Mouse (Mus musculus): ENCODE results near the gene Macc1. TPM values are rescaled to one million over a fixed set of nuclear protein-coding genes. Genes with fewer than 3 reads are reported as not detected.

Macc1 gene
- polyA plus RNA-seq, 1 experiment from 2014 or later = 0.05 TPM

- WGBS = 86% methylated on average over 2 of the region's 2 CpGs
- no peaks in the 10 kb centered on the region for H3K36me3 ChIP-seq (ENCODE audit: control insufficient read depth, insufficient read depth, low read length)
- no peaks in the 10 kb centered on the region for H3K4me1 ChIP-seq (ENCODE audit: control insufficient read depth, insufficient read depth, low read length)
- no peaks in the 10 kb centered on the region for H3K27me3 ChIP-seq (ENCODE audit: control insufficient read depth, insufficient read depth, low read depth, low read length)
- H3K9me3 ChIP-seq (replicated peaks; ENCODE audit: control insufficient read depth, low read length, poor library complexity, severe bottlenecking) = no peaks in the 10 kb centered on the region
- no peak overlapping the region for H3K4me2 ChIP-seq (ENCODE audit: low read length)
- ATAC-seq = no peak
- no peak overlapping the region for H3K27ac ChIP-seq (ENCODE audit: low read length)
- H3K4me3 ChIP-seq (ENCODE audit: low read depth, low read length) = no peak overlapping the region
- H3K9ac ChIP-seq (ENCODE audit: low read depth, low read length) = no peak overlapping the region
Measured at GRCm38 (mm10) chr12:119483296-119483695, 169.2 kb downstream of the Macc1 start.

GRCm38 (mm10) chr12:119483922-119484631 lies 170.0 kb downstream of the Macc1 start:
- no peak overlapping the region for H3K4me3 ChIP-seq (ENCODE audit: low read depth, low read length)
- H3K36me3 ChIP-seq (ENCODE audit: control insufficient read depth, insufficient read depth, low read length) = no peaks in the 10 kb centered on the region
- 90% methylated on average over 5 of the region's 5 CpGs for WGBS
- no peaks in the 10 kb centered on the region for H3K27me3 ChIP-seq (ENCODE audit: control insufficient read depth, insufficient read depth, low read depth, low read length)
- H3K9me3 ChIP-seq (replicated peaks; ENCODE audit: control insufficient read depth, low read length, poor library complexity, severe bottlenecking) = no peaks in the 10 kb centered on the region
- no peak for ATAC-seq
- no peak overlapping the region for H3K27ac ChIP-seq (ENCODE audit: low read length)
- no peak overlapping the region for H3K9ac ChIP-seq (ENCODE audit: low read depth, low read length)
- H3K4me1 ChIP-seq (ENCODE audit: control insufficient read depth, insufficient read depth, low read length) = no peaks in the 10 kb centered on the region
- no peak overlapping the region for H3K4me2 ChIP-seq (ENCODE audit: low read length)

GRCm38 (mm10) chr12:119511145-119511544 lies 197.1 kb downstream of the Macc1 start:
- Histone ChIP-seq H3K4me1 (ENCODE audit: control insufficient read depth, insufficient read depth, low read length) (no peaks in the 10 kb centered on the region), H3K9me3 (replicated peaks; ENCODE audit: control insufficient read depth, low read length, poor library complexity, severe bottlenecking) (no peaks in the 10 kb centered on the region), H3K27ac (ENCODE audit: low read length) (no peak overlapping the region), H3K36me3 (ENCODE audit: control insufficient read depth, insufficient read depth, low read length) (no peaks in the 10 kb centered on the region), H3K4me3 (ENCODE audit: low read depth, low read length) (no peak overlapping the region), H3K27me3 (ENCODE audit: control insufficient read depth, insufficient read depth, low read depth, low read length) (no peaks in the 10 kb centered on the region), H3K4me2 (ENCODE audit: low read length) (no peak overlapping the region), H3K9ac (ENCODE audit: low read depth, low read length) (no peak overlapping the region)
- ATAC-seq = no peak

Other genes starting within 250 kb of the Macc1 start
- gene Itgb8, start 75.5 kb upstream of the Macc1 start, polyA plus RNA-seq (2015; fragmentation: Nextera tagmentation; extraction: Ambion mirVana) = 10.3 and 10.9 TPM in 2 replicates

Data from midbrain, embryonic 16.5 days (tissue).